In genomic region chr8:110843207-110843606, GRCm38 (mm10) we compare ENCODE assay signal across 28 mouse cellular contexts. TPM values are rescaled to one million over a fixed set of nuclear protein-coding genes. Genes with fewer than 3 reads are reported as not detected.
"Had no signal": no experiment of that assay in that cellular context is flagged by ENCODE, and none has a peak within 500 bp of the region (broad histone marks: within the 10 kb centered on the region; RNA-seq: fewer than 3 reads in every experiment).

No protein-coding gene starts in this region.

- H3K4me3 ChIP-seq: gastrocnemius, adult 2 months; heart, adult 2 months; heart, embryonic 13.5 days; heart, embryonic 15.5 days; hindbrain, embryonic 10.5 days; hindbrain, embryonic 12.5 days; intestine, embryonic 15.5 days; layer of hippocampus, adult 2 months; left cerebral cortex, adult 2 months; limb, embryonic 10.5 days; limb, embryonic 12.5 days had no signal

- H3K27ac ChIP-seq: gastrocnemius, adult 2 months; heart, adult 2 months; heart, embryonic 13.5 days; heart, embryonic 15.5 days; hindbrain, embryonic 10.5 days; hindbrain, embryonic 12.5 days; hindbrain, embryonic 14.5 days; intestine, embryonic 15.5 days; layer of hippocampus, adult 2 months; left cerebral cortex, adult 2 months; limb, embryonic 10.5 days; limb, embryonic 12.5 days had no signal

- H3K9me3 ChIP-seq: heart, embryonic 13.5 days; heart, embryonic 15.5 days; hindbrain, embryonic 10.5 days; hindbrain, embryonic 12.5 days; intestine, embryonic 15.5 days; limb, embryonic 10.5 days; limb, embryonic 12.5 days had no signal

- DNase-seq: gastrocnemius, adult 2 months; gastrocnemius, postnatal 10 days; gastrocnemius, postnatal 25 days; heart, adult 2 months; heart, postnatal 14 days; heart, postnatal 4 days; kidney, adult 18-20 months; kidney, adult 8-10 months; kidney, postnatal 10 days; kidney, postnatal 25 days; kidney, postnatal 4 days; liver had no signal

- ATAC-seq: hindbrain, embryonic 16.5 days; inflammation-experienced regulatory T-cells, adult 6 months; intestine, embryonic 15.5 days; intestine, postnatal 0 days had no signal

- H3K9ac ChIP-seq: heart, embryonic 13.5 days; heart, embryonic 15.5 days; hindbrain, embryonic 12.5 days; hindbrain, embryonic 14.5 days; intestine, embryonic 15.5 days; limb, embryonic 12.5 days had no signal

- H3K4me2 ChIP-seq: heart, embryonic 11.5 days; heart, embryonic 13.5 days; heart, embryonic 15.5 days; hindbrain, embryonic 12.5 days; hindbrain, embryonic 14.5 days; intestine, embryonic 15.5 days; limb, embryonic 12.5 days; liver, embryonic 11.5 days had no signal

- H3K27me3 ChIP-seq: heart, embryonic 13.5 days; heart, embryonic 15.5 days; hindbrain, embryonic 12.5 days; intestine, embryonic 15.5 days; limb, embryonic 12.5 days had no signal

RNA-seq across cellular contexts. Expression of gene Il34, which starts 37.5 kb away (rescaled TPM):
- total RNA-seq: granulocyte monocyte progenitor cell, adult 5-6 weeks had no signal
- polyA plus RNA-seq: inflammation-experienced regulatory T-cells, adult 6 months had no signal
